Mouse (Mus musculus) adrenal gland, postnatal 4 days (tissue): ENCODE data around the gene Trabd. TPM values are rescaled to one million over a fixed set of nuclear protein-coding genes. Genes with fewer than 3 reads are reported as not detected.

Experiments used
- DNase-seq, 2 experiments: peaks; one replicate each; pipeline ENCODE4 v3.0.0; 2021 to 2022; ENCODE audit warnings: low spot score in 2 of 2, mixed read lengths in 2 of 2
- total RNA-seq, 2 experiments: library from RNA; stranded (reverse); gene quantifications; 2 replicates each; pipeline ENCODE4 v1.2.3; 2021

Gene Trabd
- total RNA-seq, 2 experiments from 2014 or later, result 45.5 to 45.6 TPM

- DNase-seq, result peak in 1 of 2 experiments; percentile 35
Measured at GRCm38 (mm10) chr15:89076156-89076731, 1.3 kb downstream of the Trabd start.

- DNase-seq, result no peak
Measured at GRCm38 (mm10) chr15:89078208-89078836, 3.4 kb downstream of the Trabd start.

- no peak for DNase-seq
Measured at GRCm38 (mm10) chr15:89083906-89084305, 9.0 kb downstream of the Trabd start.

GRCm38 (mm10) chr15:89084826-89085225, 9.9 kb downstream of the Trabd start:
- no peak for DNase-seq

- peak; percentile 80 to 84 for DNase-seq
Measured at GRCm38 (mm10) chr15:89088607-89089247, 13.8 kb downstream of the Trabd start, which contains the start of gene Selenoo. Gene Selenoo (plus strand): TSS chr15:89089084.

GRCm38 (mm10) chr15:89089248-89090051, 14.5 kb downstream of the Trabd start:
- DNase-seq, result peak in 1 of 2 experiments; percentile 39

GRCm38 (mm10) chr15:89090662-89091061, 15.7 kb downstream of the Trabd start:
- no peak for DNase-seq

GRCm38 (mm10) chr15:89092181-89092580, 17.3 kb downstream of the Trabd start:
- DNase-seq, result no peak

- no peak for DNase-seq
Measured at GRCm38 (mm10) chr15:89097450-89097849, 22.5 kb downstream of the Trabd start.

- DNase-seq, result no peak
Measured at GRCm38 (mm10) chr15:89098616-89099015, 23.7 kb downstream of the Trabd start.

GRCm38 (mm10) chr15:89100823-89101222, 25.9 kb downstream of the Trabd start:
- no peak for DNase-seq

GRCm38 (mm10) chr15:89102646-89103045, 27.7 kb downstream of the Trabd start:
- no peak for DNase-seq

- DNase-seq, result no peak
Measured at GRCm38 (mm10) chr15:89103921-89104320, 29.0 kb downstream of the Trabd start.

- DNase-seq, result no peak
Measured at GRCm38 (mm10) chr15:89104425-89104824, 29.5 kb downstream of the Trabd start.

- no peak for DNase-seq
Measured at GRCm38 (mm10) chr15:89106073-89106472, 31.1 kb downstream of the Trabd start.

GRCm38 (mm10) chr15:89106976-89107375, 32.1 kb downstream of the Trabd start:
- DNase-seq, result no peak

GRCm38 (mm10) chr15:89110147-89110546, 35.2 kb downstream of the Trabd start:
- DNase-seq, result peak in 1 of 2 experiments; percentile 46

GRCm38 (mm10) chr15:89118007-89118406, 43.1 kb downstream of the Trabd start:
- DNase-seq, result no peak

GRCm38 (mm10) chr15:89122649-89123366, 47.9 kb downstream of the Trabd start, which contains the start of gene Tubgcp6:
Gene Tubgcp6 (minus strand): TSS chr15:89123112.
- DNase-seq, result peak; percentile 92

- DNase-seq, result no peak
Measured at GRCm38 (mm10) chr15:89123595-89123994, 48.7 kb downstream of the Trabd start.

- DNase-seq, result no peak
Measured at GRCm38 (mm10) chr15:89124312-89124711, 49.4 kb downstream of the Trabd start.
